Mouse (Mus musculus) kidney, embryonic 14.5 days (tissue): Measurements from ENCODE around the gene Efna5. TPM values are rescaled to one million over a fixed set of nuclear protein-coding genes. Genes with fewer than 3 reads are reported as not detected.
A peak's percentile ranks its signal among the peaks of the same experiment; 100 is the strongest.

Source experiments
- ATAC-seq: fragments of 200-750 bp; cut with Nextera tagmentation; 2 replicates; pipeline ENCODE4 v1.8.0; 2017; ENCODE audit warnings: moderate number of reproducible peaks, mild to moderate bottlenecking, moderate TSS enrichment, moderate library complexity; ENCODE audit not compliant: low FRiP score, low TSS enrichment
- H3K27ac ChIP-seq: fragments of 300-500 bp; sonication (generic); 2 replicates; pipeline ENCODE4 v1.5.1; 2014; ENCODE audit warnings: low read depth, mild to moderate bottlenecking, low read length, moderate library complexity, mixed read lengths
- H3K27me3 ChIP-seq: fragments of 300-500 bp; sonication (generic); 2 replicates; pipeline ENCODE4 v1.6.1; 2014; ENCODE audit warnings: mild to moderate bottlenecking, low read length; ENCODE audit not compliant: control insufficient read depth, insufficient read depth
- H3K36me3 ChIP-seq: fragments of 300-500 bp; sonication (generic); 2 replicates; pipeline ENCODE4 v1.6.1; 2014; ENCODE audit warnings: low read length, mixed read lengths; ENCODE audit not compliant: control insufficient read depth, insufficient read depth
- H3K4me1 ChIP-seq: fragments of 300-500 bp; sonication (generic); 2 replicates; pipeline ENCODE4 v1.6.1; 2014; ENCODE audit warnings: low read length, mixed read lengths; ENCODE audit not compliant: control insufficient read depth, insufficient read depth
- H3K4me2 ChIP-seq: fragments of 300-500 bp; sonication (generic); replicated peaks from 2 replicates; pipeline ENCODE4 v1.6.1; 2014; ENCODE audit warnings: low read depth, mild to moderate bottlenecking, low read length
- H3K4me3 ChIP-seq: fragments of 300-500 bp; sonication (generic); 2 replicates; pipeline ENCODE4 v1.5.1; 2014; ENCODE audit warnings: mild to moderate bottlenecking, low read length
- H3K9ac ChIP-seq: fragments of 300-500 bp; sonication (generic); 2 replicates; pipeline ENCODE4 v1.6.1; 2014; ENCODE audit warnings: low read depth, mild to moderate bottlenecking, low read length, moderate library complexity
- H3K9me3 ChIP-seq: fragments of 300-500 bp; sonication (generic); 2 replicates; pipeline ENCODE4 v1.6.1; 2016; ENCODE audit warnings: low read length; ENCODE audit not compliant: control insufficient read depth
- WGBS: fragments of 180-500 bp; shearing (Covaris S2); extraction: QIAGEN DNeasy Blood & Tissue Kit; methylation state at CpG from one replicate; pipeline ENCODE4 v1.1.7; 2014; 5-methylcytosine and 5-hydroxymethylcytosine counted together
- polyA plus RNA-seq: library from polyadenylated mRNA; unstranded; fragments of >200 nt; fragmentation: Nextera tagmentation; extraction: Ambion mirVana; gene quantifications from 2 replicates; pipeline ENCODE4 v1.2.1, GENCODE M21; 2014

The Efna5 gene
- polyA plus RNA-seq, 1 experiment from 2014 or later = 36.4 TPM

DNA sequence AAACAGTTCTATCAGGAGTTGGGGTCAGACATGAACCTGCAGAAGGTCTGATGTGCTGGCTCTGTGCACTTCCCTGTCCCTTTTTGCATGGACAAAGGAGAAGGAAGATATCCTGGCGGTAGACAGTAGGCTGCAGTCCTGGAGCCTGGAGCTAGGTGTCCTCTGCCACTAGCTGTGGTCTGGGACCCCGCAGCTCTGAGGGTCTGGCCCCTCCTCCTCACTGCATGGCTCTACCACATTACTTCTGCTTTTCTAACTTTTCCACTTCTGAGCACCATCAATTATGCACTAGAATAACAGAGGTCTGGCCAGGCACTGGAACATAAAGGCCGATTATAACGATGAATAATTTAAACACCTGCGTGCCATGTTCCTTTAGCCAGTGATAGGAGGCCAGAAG lies 36.8 kb downstream of the Efna5 start:
- Histone ChIP-seq H3K36me3 (no peaks in the 10 kb centered on the region), H3K4me1 (peaks cover 8% of the 10 kb centered on the region; the same call in 1 of the 2 replicates), H3K9me3 (no peaks in the 10 kb centered on the region), H3K4me2 (no peak overlapping the region), H3K27me3 (no peaks in the 10 kb centered on the region), H3K9ac (no peak overlapping the region), H3K27ac (no peak overlapping the region), H3K4me3 (no peak overlapping the region)
- WGBS = 69% methylated on average over 5 of the region's 5 CpGs
- no peak for ATAC-seq

DNA sequence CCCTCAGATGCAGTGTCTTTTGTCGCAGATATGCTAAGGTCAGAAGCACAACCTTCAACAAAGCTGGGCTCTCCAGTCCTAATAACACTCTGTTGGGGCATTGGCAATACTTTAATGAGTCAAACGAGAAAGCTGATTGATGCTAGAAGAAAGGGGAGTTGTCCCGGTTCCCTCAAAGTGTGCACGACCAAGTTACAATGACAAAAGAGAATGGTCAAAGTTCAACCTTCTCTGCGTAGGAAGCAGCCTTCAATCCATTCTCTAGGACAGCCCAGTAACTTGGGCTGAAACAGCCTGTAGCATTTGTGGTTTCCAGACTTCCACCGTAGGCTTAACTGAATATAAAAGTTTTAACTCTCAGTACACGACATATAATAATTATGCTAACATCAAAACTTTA lies 43.8 kb downstream of the Efna5 start:
- Histone ChIP-seq H3K9ac (no peak overlapping the region), H3K4me1 (peaks cover 7% of the 10 kb centered on the region; the same call in 1 of the 2 replicates), H3K4me3 (no peak overlapping the region), H3K27me3 (no peaks in the 10 kb centered on the region), H3K36me3 (no peaks in the 10 kb centered on the region), H3K27ac (no peak overlapping the region), H3K9me3 (0 out of 2 replicates have a peak, but pooled peaks cover 2% of the 10 kb centered on the region), H3K4me2 (no peak overlapping the region)
- 19% methylated on average over 7 of the region's 7 CpGs for WGBS
- peak; percentile 35; the same call in 1 of the 2 replicates for ATAC-seq

DNA sequence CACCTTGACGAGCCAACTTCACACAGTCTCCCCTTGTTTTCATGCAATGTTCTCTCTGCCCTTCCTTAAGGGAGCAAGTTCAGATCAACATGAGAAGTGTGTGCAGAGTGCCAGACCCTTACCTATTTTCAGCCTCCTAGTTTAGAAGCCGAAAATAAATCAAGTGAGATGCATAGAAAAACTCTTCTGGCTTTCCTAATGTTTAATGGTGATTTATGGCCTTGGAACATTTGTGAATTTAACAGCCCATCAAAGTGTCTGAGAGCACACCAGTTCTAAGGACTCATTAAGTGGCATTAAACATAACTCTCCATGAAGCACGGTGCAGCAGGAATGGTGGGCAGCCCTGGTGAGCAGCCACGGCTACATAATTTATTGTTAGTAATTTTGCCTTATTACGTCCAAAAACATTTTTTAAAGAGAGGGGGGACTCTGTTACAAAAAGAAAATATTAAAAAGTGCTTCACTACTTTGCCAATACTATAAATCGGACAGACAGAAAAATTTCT lies 44.5 kb downstream of the Efna5 start:
- Histone ChIP-seq H3K27ac (no peak overlapping the region), H3K4me2 (no peak overlapping the region), H3K4me1 (peaks cover 7% of the 10 kb centered on the region; the same call in 1 of the 2 replicates), H3K9me3 (0 out of 2 replicates have a peak, but pooled peaks cover 2% of the 10 kb centered on the region), H3K27me3 (no peaks in the 10 kb centered on the region), H3K4me3 (no peak overlapping the region), H3K9ac (no peak overlapping the region), H3K36me3 (no peaks in the 10 kb centered on the region)
- WGBS = 26% methylated on average over 6 of the region's 6 CpGs
- ATAC-seq = 0 out of 2 replicates have a peak, but pooled peaks have one; percentile 52

DNA sequence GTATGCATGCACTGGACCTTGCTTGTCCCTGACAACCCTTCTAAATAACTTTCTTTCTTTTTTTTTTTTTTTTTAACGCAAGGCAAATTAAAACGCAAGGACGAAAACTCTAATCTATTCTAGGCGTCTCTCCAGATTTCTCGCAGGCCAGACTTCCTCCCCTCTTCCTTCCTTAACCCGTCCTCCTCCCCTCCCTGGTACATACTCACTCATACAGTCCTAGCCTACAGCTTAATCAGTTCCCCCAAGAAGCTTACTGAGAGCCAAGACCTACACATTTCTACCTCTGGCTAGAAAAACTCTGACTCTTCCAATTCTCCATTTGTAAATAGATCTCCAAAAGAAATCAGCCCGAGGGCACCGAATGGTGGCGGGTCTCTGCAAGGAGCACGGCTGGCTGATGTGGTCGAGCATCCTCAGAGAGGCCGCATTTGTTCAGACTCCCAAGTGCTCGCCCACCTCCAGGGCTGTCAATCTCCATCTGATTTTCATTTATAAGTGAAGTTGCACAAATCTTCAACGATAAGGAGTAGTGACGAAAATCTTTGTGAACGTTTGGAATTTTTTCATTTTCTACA lies 48.5 kb downstream of the Efna5 start:
- Histone ChIP-seq H3K4me1 (peaks cover 7% of the 10 kb centered on the region; the same call in 1 of the 2 replicates), H3K9me3 (0 out of 2 replicates have a peak, but pooled peaks cover 2% of the 10 kb centered on the region), H3K4me3 (no peak overlapping the region), H3K36me3 (no peaks in the 10 kb centered on the region), H3K27ac (no peak overlapping the region), H3K9ac (no peak overlapping the region), H3K27me3 (no peaks in the 10 kb centered on the region), H3K4me2 (no peak overlapping the region)
- WGBS = 76% methylated on average over 16 of the region's 16 CpGs
- no peak for ATAC-seq

DNA sequence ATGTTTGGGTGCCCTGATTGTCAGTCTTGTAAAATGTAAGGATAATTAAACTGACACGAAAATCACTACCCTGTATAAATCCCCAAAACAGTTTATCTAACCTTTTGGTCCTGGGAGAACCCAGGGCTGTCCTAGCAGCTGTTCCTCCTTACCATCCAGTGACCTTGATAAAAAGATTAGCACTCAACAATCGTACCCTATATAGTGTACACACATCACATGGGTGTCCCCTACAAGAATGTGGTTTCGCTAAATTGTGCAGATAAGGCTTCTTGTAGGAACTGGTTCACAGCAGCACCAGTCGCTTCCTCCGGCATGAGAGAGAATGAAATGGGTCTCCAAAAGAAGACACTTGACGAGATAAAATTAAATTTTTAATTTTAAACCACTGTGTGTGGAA lies 53.6 kb downstream of the Efna5 start:
- no peaks in the 10 kb centered on the region for H3K9me3 ChIP-seq
- no peak overlapping the region for H3K4me3 ChIP-seq
- no peaks in the 10 kb centered on the region for H3K4me1 ChIP-seq
- no peaks in the 10 kb centered on the region for H3K36me3 ChIP-seq
- H3K9ac ChIP-seq = no peak overlapping the region
- WGBS = 62% methylated on average over 6 of the region's 6 CpGs
- H3K27me3 ChIP-seq = no peaks in the 10 kb centered on the region
- no peak overlapping the region for H3K4me2 ChIP-seq
- no peak for ATAC-seq
- no peak overlapping the region for H3K27ac ChIP-seq

DNA sequence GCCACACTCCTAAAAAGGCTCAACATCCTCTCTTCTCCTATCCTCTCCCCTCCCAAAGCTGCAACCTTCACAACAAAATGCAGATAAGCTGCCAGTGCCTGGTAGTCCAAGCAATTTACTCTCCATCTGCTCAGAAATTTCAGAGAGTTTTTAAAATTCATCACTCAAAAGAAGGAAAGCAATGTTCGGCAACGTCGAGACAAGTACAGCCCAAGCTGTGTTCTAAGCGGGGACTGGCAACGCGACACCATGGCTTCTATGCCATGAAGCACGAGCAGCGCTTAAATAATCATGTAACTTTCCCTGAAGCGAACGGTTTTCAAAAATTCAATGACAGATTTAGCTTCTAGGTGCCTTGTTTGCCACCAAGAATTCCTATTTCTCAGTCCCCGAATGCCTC lies 59.9 kb downstream of the Efna5 start:
- no peak overlapping the region for H3K27ac ChIP-seq
- H3K36me3 ChIP-seq = no peaks in the 10 kb centered on the region
- no peak for ATAC-seq
- no peaks in the 10 kb centered on the region for H3K9me3 ChIP-seq
- H3K4me2 ChIP-seq = no peak overlapping the region
- H3K4me1 ChIP-seq = peaks cover 13% of the 10 kb centered on the region
- no peak overlapping the region for H3K9ac ChIP-seq
- H3K4me3 ChIP-seq = no peak overlapping the region
- no peaks in the 10 kb centered on the region for H3K27me3 ChIP-seq
- 87% methylated on average over 11 of the region's 11 CpGs for WGBS

DNA sequence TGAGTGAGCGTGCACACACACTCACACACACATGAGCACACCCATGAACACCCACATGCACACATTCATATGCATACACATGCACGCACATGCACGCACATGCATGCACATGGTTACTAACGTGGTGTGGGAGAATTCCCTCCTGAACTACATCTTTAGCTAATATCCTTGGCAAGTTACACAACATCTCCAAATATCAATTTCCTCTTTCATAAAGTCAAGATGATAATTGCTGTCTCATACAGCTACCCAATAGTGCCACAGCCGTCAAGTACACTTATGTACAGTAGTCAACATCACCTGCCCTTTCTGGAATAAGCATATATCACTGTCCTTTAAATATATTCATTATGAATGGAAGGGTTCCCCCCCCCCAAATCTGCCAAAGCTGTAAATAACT lies 61.2 kb downstream of the Efna5 start:
- H3K9me3 ChIP-seq = no peaks in the 10 kb centered on the region
- no peak overlapping the region for H3K4me2 ChIP-seq
- WGBS = 93% methylated on average over 5 of the region's 5 CpGs
- H3K4me3 ChIP-seq = no peak overlapping the region
- no peak for ATAC-seq
- no peak overlapping the region for H3K27ac ChIP-seq
- H3K4me1 ChIP-seq = peaks cover 13% of the 10 kb centered on the region
- no peaks in the 10 kb centered on the region for H3K27me3 ChIP-seq
- no peak overlapping the region for H3K9ac ChIP-seq
- no peaks in the 10 kb centered on the region for H3K36me3 ChIP-seq

DNA sequence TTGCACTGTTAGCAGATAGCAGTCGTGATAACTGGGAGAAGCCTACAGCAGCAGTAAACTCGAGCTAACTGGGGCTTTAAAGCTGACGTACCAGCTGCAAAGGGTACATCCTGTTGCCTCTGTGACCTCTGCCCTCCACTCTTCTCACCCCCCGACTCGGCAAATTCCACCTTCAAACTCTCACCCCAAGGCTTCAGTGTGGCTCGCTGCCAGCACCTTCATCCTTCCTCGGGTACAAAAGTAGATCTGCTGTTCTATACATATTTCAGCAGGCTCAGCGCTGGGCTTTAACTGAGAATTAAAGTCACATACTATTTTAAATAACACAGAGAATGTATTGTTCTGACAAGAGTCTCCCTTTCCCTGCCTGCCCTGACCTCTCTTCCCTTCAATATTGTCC lies 62.3 kb downstream of the Efna5 start:
- Histone ChIP-seq H3K9ac (no peak overlapping the region), H3K27me3 (no peaks in the 10 kb centered on the region), H3K4me1 (peaks cover 13% of the 10 kb centered on the region), H3K36me3 (no peaks in the 10 kb centered on the region), H3K4me2 (0 out of 2 replicates have a peak overlapping the region, but pooled peaks have one; percentile 10), H3K4me3 (no peak overlapping the region), H3K27ac (no peak overlapping the region), H3K9me3 (no peaks in the 10 kb centered on the region)
- no peak for ATAC-seq
- 17% methylated on average over 8 of the region's 8 CpGs for WGBS

DNA sequence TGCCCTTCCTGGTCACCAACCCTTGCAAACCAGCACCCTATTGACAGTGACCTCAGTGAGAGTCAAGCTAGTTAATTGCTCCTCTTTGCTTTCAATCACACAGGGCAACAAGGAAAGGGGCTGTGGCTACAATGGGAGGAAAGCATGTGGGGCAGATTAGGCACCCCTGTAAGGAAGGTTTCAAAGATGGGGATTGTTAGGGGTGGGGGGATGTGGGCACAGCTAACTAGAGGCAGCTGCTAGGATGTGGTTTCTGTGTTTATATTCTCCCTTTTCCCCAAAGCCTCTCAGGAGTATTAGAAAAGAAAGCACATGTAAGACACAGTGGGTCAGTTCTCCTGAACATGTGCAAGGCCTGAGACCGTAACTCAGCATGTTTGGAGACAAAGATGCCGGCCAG lies 62.8 kb downstream of the Efna5 start:
- no peak for ATAC-seq
- Histone ChIP-seq H3K9me3 (no peaks in the 10 kb centered on the region), H3K36me3 (no peaks in the 10 kb centered on the region), H3K4me1 (peaks cover 13% of the 10 kb centered on the region), H3K27me3 (no peaks in the 10 kb centered on the region), H3K9ac (no peak overlapping the region), H3K4me2 (no peak overlapping the region), H3K27ac (no peak overlapping the region), H3K4me3 (no peak overlapping the region)
- 52% methylated on average over 2 of the region's 2 CpGs for WGBS
